Mouse (Mus musculus): Measurements from ENCODE around the gene Gli3.

GRCm38 (mm10) chr13:15602161-15602560, 139.1 kb downstream of the Gli3 start:
- no peak for TF ChIP-seq CTCF (IDR thresholded peaks at IDR 0.05; ENCODE audit: control insufficient read depth, insufficient read depth, insufficient replicate concordance, low read depth, low read length)
- no peak for TF ChIP-seq POLR2A (IDR thresholded peaks at IDR 0.05; ENCODE audit: control insufficient read depth, low read depth, low read length)
